Mouse (Mus musculus): ENCODE data around the gene Psmb7. TPM values are rescaled to one million over a fixed set of nuclear protein-coding genes. Genes with fewer than 3 reads are reported as not detected.

The Psmb7 gene
- 103 and 105 TPM in 2 replicates for total RNA-seq (2023)

GRCm38 (mm10) chr2:38643625-38644427 lies at the start of gene Psmb7:
Psmb7 (minus strand) TSS chr2:38644087.

Other genes with a start within 250 kb of the Psmb7 start
- 30.1 and 35.4 TPM in 2 replicates for gene Nek6, start 132.4 kb downstream of the Psmb7 start, total RNA-seq (2023)
- gene Nr5a1, start 70.5 kb upstream of the Psmb7 start, total RNA-seq (2023), result not detected in 2 replicates